Mouse (Mus musculus): ENCODE measurements around the gene Ccdc92. TPM values are rescaled to one million over a fixed set of nuclear protein-coding genes. Genes with fewer than 3 reads are reported as not detected.

Ccdc92 gene
- 0.87 TPM in 1 of 2 replicates, not detected in the other for total RNA-seq (2017)

DNA sequence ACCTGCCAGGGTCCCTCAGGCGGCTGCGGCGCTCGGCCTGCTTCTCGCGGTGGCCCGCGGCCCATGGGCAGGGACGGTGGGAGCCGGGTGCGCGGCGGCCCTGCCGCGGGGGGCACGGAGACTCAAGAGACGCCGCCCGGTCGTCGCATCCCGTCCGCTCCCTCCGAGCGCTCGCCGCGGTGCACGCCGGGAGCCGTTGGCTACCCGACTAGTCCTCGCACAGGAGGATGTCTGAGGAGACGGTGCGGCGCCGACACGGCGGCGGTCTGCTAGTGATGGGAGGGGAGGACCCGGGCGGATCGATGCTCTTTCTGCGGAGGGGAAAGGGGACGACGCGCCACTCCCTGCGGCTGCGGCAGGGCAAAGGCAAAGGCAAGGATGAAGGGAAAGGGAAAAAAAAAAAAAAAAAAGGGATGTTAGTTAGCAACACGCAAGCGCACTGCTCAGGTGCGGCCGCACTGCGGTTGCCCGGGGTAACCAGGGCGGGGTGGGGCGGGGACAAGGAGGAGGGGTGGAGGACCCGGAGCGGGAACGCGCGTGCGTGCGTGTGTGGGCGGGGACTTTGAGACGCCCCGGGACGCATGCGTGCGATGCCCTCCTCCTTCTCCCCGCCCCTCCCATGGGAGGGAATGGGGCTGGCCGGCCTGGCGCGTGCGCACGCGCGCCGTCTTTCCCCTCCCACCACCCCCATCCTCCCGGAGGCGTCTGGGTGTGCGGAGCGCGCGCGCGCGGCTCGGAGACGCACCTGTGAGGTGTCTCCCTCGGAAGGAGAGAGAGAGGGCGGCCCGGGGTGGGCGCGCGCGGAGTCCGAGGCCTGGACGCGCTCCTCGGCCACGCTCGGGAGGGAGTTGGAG lies at the start of gene Ccdc92, which contains the start of gene Zfp664:
Ccdc92 (minus strand) TSS at position 412 of the 854 bp plus-strand sequence.
Zfp664 (plus strand) TSS at position 679 of the 854 bp plus-strand sequence.
- ATAC-seq (replicated peaks; ENCODE audit: low read depth, poor library complexity, severe bottlenecking) = peak; percentile 90

DNA sequence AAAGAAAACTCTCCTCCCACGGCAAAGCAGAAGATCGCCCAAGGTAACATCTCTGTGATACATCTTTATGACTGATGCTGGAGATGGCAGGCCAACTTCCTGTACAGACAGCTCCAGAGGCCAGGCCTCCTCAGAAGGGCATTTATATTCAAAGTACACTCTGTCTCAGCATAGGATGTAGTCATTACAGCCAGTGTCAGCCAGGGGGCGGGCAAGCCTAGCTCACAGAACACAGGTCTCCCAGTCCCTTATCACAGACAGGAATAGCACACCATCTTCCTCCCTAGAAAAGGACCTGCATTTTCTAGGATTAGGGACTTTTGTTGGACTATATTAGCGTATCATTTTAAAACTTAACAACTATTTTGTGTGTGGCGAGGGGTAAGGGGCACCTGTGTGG lies 46.6 kb upstream of the Ccdc92 start:
- ATAC-seq (replicated peaks; ENCODE audit: low read depth, poor library complexity, severe bottlenecking) = peak; percentile 96

DNA sequence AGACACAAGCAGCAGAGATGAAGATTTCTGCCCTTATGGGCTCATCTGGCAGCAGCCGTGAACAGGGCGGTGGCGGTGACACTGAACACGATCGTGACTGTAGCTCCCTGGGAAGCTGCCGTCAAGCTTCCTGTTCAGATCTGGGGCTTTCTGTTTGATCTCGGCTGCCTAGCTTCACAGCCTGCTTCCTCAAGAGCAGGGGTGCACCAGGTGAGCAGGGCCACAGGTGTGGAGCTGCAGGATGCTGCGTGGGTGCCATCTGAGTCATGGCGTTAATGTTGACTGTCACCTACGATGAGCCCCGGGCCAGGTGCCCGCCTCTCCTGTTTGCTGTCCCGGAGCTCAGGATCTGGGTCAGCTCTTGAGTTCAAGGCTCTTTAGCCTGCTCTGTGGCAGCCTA lies 44.7 kb upstream of the Ccdc92 start:
- ATAC-seq (replicated peaks; ENCODE audit: low read depth, poor library complexity, severe bottlenecking) = no peak

DNA sequence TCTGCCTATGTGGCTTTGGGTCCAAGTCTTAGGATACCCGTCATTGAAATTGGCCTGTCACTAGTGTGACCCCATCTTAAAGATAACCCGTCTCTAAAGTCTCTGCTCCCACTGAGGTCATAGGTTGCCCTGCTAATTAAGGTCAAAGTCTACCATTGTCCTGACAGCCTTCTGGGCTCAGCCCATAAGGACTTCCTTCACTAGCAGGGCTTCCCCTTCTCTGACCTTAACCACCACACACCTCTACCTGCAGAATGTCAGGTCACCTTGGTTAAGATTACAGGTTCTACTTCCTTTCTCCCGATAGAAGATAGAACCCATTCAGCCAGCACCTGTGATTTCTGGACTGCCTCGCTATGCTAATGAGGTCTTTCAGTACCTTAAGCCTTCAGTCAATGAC lies 41.6 kb upstream of the Ccdc92 start:
- ATAC-seq (replicated peaks; ENCODE audit: low read depth, poor library complexity, severe bottlenecking) = no peak

DNA sequence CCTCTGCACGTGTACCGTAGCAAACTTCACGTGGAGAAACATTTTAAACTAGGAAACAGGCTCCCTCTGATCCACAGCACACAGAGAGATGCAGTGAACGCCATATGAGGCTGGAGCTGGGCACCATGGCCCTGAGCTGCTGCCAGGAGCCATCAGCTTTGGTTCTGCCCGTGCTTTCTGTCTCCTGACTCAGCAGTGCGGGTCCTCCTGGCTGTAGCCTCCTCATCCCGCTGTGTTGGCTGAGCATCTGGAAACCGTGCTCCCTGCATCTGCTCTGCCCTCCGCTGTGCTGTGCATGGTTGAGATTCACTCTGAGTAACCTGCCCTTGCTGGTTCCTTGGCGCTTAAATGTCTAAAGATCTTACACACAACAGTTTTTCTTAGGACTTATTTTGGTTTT lies 40.0 kb upstream of the Ccdc92 start:
- no peak for ATAC-seq (replicated peaks; ENCODE audit: low read depth, poor library complexity, severe bottlenecking)

DNA sequence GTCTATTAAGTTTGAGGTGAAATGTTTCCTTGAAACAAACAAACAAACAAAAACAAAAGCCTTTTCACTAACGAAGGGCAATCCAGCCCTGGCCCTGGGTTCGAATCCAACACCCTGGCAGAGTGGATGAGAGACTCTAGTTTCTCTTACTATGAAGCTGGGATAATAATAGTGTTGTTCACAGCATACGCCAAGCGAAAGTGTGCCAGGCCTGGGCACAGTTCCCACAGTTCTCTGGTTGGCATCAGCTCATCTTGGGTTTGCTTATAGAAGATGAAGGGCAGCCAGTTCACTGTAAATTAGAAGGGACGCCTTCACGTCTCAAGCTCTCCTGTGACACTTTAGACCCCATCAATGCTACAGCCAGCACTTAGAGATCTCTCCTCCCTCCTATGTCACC lies 39.5 kb upstream of the Ccdc92 start:
- ATAC-seq (replicated peaks; ENCODE audit: low read depth, poor library complexity, severe bottlenecking) = no peak

DNA sequence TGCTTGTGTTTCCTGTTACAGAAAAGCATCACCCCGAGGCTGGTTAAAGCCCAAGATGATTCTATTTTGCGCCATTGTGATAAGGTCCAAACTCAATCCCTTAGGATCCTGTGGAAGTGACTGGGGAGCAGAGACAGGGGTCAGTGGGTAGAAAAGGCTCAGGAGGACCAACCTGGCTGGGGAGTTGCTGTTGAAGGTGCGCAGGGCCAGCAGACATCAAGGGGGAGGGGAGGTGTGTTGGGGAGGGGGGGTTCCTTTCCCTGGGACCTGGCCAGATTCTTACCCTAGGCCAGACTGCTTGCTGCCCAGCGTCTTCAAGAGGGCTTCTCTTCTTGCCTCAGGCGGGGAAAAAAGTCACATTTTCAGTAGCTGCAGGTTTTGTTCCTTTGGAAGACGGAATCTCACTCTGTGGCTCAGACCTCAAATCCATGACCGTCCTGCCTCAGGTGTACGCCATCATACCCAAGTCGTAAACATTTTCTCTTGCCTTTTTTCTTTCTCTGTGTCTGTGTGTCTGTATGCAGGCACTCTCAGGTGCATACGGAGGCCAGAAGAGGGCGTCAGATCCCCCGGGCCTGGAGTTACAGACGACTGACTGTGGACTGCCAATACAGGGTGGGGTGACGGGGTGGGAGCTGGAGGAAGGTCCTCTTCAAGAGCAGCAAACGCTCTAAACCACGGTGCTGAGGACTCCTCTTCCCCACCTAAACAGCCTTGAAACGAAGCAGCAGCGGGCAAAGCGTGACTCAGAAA lies 38.7 kb upstream of the Ccdc92 start:
- no peak for ATAC-seq (replicated peaks; ENCODE audit: low read depth, poor library complexity, severe bottlenecking)

DNA sequence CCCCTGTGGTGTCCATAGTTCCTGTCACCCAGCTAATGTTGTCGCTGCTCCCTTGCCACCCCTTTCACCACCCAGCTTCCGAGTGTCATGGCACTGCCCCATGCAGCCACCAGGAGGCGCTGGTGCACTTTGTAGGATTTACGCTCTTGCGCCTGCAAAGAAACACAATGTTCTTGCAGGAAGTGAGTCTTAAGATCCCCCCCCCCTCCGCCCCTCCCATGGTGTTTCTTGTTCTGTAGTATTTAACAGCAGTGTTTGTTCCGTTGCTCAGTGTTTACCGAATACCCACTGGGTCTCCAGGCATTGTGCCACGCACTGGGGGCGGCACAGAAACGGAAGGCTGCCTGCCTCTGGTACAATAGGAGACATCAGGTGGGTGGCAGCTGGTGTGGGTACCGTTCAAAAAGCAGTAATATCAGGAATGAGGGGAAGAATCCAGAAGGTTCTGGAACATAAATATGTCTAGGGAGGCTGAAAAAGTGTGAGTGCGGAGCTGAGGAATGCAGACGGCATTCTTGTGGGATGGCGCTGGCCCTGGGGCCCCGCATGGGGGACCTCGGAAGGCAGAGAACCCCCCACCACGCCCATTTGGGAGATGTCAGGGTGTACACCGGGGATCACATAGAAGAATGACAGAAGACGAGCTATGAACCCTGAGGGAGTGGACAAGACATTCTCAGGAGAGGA lies 37.9 kb upstream of the Ccdc92 start:
- peak; percentile 96 for ATAC-seq (replicated peaks; ENCODE audit: low read depth, poor library complexity, severe bottlenecking)

DNA sequence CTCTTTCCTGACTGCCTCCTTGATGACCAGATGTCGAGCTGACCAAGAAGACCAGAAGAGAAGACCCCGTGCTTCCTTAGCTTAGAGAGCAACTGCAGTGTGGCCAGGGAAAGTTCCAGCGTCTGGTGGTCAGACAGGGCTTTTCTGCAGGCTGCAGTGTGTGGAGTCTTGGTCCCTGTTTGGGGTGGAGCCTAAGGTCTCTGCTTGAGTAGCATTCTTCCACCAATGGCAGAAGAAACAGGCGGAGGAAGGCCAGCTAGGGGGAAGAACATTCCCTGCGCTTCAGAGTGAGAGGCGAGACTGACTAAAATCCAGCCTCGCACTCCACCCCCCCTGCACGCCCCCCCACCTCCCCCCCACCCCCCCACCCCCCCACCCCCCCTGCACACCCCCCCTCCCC lies 33.9 kb upstream of the Ccdc92 start:
- ATAC-seq (replicated peaks; ENCODE audit: low read depth, poor library complexity, severe bottlenecking) = no peak

DNA sequence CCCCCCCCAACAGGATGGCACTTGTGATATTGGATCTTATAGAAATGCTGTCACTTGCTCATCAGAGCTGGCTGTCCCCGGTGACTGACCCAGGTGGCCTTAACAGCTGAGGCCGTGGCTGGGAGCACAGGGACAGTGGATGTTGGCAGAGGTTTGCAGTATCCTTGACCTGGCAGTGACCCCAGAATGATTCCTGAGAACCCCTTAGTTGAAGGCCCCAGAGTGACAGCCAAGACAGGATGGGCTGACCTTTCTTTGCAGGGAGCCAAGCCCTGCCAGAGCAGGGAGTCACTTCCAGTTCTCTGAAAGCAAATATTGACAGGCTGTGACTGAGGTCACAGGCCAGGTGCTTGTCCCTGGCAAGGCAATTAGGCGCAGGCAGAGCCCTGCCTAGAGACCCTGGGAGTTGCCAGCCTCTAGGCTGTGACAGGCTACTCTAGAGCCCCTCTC lies 29.7 kb upstream of the Ccdc92 start:
- ATAC-seq (replicated peaks; ENCODE audit: low read depth, poor library complexity, severe bottlenecking) = no peak

DNA sequence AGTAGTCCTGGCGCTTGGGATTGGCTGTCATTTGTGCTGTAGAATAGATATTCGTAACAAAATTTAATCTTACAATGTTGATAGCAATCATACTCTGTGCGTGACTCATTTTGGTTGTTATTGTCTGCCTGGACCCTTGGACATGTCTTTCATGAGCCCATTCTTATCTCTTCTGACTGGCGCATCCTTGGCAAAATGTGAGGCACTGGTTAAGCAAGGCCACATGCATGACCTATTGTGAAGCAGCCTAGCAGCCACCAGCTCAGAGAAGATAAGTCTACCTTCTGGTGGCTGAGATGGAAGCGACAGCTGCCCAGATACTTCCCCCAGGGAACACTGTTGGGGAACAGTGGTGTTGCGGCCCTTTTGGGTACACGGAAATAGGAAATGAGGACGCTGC lies 26.4 kb upstream of the Ccdc92 start:
- ATAC-seq (replicated peaks; ENCODE audit: low read depth, poor library complexity, severe bottlenecking) = no peak

DNA sequence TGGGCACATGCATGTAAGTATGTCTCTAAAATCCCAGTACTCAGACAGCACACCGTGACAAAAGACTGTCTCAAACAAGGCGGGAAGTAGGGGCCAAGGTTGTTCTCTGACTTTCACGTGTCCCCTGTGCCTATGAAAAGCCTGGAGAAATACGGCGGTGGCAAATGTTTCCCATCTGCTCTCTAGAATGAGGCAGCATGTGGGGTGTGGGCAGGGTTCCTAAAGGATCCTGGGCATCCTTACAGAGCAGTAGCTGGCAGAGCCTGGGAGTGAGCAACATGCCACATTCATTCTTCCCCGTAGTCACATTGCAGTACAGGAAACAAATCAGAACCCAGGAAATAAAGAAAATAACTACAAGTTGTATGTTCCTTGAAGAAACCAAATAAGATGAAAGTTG lies 21.7 kb upstream of the Ccdc92 start:
- no peak for ATAC-seq (replicated peaks; ENCODE audit: low read depth, poor library complexity, severe bottlenecking)

DNA sequence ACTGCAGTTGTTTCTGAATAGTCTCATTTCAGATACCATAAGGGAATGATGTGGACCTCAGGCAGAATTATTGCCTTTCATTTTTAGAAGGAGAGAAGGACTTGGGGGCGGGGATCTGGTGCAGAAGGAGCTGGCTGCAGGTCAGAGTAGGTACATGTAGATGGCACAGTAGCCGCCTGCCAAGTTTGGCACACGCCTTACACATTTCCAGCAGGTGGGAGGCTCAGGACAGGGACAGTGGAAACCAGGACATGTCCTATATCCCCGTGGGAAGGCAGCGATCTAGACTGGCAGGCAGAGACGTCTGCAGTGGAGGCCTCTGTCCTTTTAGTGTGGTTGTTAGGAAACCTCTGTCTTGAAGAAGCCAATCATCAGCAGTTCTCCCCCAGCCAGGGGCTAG lies 17.6 kb upstream of the Ccdc92 start:
- no peak for ATAC-seq (replicated peaks; ENCODE audit: low read depth, poor library complexity, severe bottlenecking)

DNA sequence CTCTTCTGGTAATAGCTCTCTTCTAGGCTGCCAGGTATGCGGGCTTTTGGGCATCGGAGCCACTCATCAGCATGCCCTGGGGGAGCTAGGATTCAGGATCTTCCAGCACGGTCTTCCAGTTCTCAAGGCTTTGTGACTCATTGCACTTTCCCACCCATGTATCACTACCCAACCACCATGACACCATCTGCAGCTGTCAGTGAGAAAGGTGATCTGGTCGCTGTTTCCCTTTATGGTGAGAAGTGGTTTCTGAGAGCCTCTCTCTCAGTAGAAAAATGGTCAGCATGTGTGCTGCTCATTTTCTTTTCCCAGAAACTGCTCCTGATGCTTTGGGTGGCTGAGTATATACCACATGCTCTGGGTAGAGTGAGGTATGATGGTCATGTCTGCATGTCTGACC lies 17.0 kb upstream of the Ccdc92 start:
- no peak for ATAC-seq (replicated peaks; ENCODE audit: low read depth, poor library complexity, severe bottlenecking)

DNA sequence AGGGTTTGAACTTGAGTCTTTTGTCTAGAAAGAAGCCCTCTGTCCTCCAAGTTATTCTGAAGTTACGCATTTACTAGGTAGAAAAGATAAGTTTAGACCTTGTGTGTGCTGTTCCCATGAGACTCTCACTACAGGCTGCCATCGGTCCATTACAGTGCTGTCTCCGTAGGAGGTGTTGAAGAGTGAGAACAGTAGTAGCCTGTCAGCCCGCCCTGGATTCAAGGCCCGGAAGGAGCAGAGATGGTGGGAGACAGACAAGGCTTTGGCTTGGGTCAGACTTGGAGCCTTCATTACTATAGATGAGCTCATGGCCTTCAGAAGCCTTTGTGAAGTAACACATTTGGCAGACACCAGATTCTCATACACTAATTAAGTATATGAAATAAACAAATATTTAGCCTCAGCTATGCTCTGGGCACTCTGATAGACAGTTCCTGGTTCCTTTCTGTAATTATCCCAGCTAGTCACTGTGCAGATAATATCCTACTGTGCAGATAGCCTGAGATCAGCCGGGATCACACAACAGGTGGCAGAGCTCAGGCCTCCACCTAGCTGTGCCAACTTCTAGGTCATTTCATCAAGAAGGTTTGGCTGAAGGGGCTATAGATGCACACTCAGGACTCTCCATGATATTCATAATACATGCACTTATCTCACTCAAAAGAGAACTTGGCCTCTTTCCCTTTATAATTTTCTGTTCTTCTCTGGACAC lies 11.8 kb upstream of the Ccdc92 start:
- ATAC-seq (replicated peaks; ENCODE audit: low read depth, poor library complexity, severe bottlenecking) = no peak

DNA sequence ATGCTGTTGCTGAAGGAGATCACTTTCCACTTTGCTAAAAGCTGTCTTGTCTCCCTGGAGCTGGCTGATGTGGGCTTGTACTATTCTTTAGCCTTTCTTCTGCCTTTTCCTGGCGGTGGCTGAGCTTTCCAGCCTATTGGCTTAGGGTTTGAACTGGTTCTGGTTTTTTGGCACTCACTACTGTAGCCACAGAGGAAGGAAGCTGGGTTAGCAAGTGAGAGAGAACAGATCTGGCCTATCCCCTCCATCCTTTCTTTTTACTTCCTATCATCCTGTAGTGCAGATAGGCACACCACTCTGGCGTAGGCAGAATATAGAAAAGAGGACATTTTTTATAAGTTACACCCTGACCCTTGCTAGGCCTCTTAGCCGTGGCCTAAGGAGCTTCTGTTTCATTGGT lies 10.9 kb upstream of the Ccdc92 start:
- ATAC-seq (replicated peaks; ENCODE audit: low read depth, poor library complexity, severe bottlenecking) = peak; percentile 91

DNA sequence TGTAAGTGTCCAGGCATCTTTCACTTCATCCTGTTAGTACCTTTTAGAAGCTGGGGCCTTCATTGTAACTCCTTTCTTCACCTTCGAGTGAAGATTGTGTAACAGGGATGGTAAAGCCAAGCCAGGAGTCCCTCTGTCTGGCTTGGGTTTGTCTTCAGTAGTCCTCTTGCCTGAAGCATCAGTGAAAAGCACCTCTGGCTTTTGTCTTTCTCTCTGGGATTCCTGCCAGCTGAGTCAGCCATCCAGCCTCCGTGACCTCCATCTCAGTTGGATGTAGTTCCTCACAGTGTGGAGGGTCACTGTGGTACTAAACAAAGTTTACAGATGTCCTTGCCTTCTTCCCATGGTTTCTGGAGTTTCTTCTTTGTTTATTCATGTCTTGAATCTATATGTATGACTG lies 9.8 kb upstream of the Ccdc92 start:
- ATAC-seq (replicated peaks; ENCODE audit: low read depth, poor library complexity, severe bottlenecking) = no peak

DNA sequence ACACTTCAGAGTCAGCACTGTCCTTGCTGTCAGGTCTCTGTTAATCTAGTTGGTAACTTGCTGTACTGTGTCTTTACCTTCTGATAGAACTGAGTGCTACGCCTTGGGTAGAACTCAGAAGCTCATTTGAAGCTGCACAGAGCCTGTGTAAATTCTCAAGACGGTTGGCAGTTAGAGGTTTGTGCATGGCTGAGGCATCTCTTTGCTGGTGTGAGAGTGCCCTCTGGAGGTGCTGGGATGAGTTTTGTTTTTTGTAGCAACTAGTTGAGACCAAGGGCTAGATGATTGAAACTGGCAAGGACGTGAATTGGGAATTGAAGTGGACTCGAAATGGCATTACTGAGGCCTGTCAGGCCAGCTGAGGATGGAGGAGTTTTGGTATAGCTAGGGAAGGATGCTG lies 6.8 kb upstream of the Ccdc92 start:
- ATAC-seq (replicated peaks; ENCODE audit: low read depth, poor library complexity, severe bottlenecking) = 0 out of 2 replicates have a peak, but pooled peaks have one; percentile 39

DNA sequence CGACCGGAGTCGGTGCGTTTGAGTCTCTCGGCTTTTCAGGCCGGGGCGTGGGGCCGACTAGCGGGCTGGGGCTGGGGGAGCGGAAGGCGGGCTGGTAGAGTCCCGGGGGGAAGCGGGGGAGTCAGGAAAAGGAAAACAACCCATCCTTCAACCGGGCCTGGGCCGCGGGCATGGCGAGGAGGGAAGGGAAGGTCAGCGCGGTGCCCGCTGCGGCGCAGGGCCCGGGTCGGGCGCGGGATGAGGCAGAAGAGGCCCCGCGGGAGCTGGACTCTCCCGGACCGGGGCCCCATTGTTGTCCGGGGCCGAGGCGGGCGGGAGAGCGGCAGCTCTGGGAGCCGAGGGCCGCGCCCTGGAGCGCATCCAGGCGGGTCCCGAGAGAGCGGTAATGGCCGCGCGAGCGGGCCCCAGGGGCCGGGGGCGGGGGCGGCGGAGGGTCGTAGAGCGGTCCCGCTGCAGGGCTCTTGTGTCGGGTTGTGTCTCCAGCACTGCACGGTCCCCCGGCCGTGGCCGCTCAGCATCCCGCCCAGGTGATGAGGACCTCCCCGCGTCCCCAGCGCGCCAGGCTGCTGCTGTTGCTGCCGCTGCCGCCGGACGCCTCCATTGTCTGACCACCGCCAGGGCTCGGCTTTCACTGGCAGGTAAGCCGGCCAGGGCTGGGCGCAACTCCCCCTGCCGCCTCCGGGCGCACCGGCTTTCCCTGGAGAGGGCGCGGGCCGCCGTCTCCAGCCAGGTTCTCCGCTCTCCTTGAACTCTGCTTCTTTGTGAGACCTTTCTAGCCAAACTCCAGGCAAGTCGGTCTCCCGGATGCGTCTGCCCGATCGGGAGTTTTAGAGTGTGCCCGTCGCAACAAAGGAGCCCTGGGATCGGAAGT lies 882 bp upstream of the Ccdc92 start:
- no peak for ATAC-seq (replicated peaks; ENCODE audit: low read depth, poor library complexity, severe bottlenecking)

Data from common myeloid progenitor, adult 5-6 weeks (primary cell).